Mouse (Mus musculus): ENCODE data around the gene Cul5.

Gene Cul5

DNA sequence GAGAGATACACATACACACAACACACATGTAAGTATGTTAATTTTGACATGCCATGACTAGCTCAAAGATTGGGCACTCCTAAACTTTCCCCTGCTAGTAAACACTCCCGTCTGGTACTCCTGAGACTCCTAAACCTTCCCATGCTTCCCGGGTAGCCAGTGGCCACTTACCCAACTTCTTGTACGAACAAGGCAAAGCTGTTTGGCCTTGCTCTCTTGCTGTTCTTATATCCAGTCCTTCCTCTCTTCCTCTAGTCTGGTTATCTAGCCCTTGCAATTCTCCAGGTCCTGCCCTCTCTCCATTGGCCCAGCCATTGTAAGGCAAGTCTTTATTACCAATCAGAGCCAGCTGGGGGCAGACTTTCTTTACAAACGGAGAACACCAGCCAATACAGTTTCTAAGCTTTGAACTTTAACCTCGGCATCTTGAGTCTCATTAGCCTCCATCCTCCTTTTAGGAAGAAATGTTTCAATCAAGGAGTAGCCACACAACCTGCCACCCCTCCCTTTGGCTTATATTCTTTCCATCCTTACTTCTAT is at the start of gene Cul5:
Gene Cul5 (minus strand): TSS at position 335 of the 540 bp plus-strand sequence.
- peak; percentile 14 for DNase-seq

DNA sequence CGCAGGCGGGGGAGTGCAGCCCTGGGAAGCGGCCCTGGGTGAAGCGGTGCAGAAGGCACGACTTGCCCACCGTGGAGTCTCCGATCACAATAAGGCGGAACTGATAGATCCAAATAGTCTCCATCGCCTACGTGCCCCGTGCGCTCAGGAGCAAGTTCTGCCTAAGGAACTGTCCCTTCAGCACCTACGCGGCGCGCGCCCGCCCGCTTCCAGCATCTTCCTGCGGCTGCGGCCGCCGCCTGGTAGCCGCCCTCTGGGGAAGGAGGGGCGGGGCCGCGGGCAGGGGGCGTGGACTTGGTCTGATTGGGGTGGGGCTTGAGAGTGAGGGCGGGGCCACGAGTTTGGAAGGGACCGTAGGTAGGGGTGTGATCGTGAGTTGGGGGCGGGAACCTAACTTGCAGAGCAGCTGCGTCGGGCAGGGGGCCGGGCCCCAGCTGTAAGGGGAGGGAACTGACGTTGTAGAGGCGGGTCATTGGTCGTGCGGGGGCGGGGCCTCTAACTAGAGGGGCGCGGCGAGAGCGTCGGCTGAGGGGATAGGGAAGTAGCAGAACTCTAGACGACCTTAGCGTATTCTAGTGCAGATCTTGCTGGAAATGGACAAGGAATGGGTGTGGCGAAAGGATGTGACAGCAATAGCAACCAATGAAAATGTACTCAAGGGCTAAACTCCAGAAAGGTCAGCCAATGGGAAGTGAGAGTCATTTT is 36.3 kb upstream of the Cul5 start, which contains the start of gene Rab39:
Gene Rab39 (minus strand): TSS at position 241 of the 705 bp plus-strand sequence.
- peak; percentile 37 to 58 for DNase-seq

DNA sequence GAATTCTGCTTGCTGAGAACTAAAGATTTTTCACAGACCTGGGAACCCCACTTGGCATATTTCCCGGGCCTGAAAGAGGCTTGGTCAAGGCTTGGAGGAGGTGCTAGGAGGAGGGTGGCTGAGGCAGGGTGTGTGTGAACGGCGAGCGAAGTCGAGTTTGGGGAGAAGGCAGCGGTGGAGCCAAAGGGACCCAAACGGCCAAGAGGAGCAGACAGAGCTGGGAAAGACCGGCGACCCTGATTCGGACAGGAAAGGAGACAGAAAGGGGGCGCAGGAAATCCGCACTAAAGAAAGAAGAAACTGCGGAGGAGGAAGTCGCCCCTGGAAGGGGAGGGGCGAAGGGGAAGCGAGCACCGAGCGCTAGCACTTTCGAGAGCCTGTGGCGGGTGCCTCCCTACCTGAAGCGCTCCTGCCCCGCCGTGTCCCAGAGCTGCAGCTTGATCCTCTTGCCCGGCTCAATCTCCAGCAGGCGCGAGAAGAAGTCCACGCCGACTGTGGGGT is 35.7 kb upstream of the Cul5 start:
- DNase-seq, result peak; percentile 5 to 10

DNA sequence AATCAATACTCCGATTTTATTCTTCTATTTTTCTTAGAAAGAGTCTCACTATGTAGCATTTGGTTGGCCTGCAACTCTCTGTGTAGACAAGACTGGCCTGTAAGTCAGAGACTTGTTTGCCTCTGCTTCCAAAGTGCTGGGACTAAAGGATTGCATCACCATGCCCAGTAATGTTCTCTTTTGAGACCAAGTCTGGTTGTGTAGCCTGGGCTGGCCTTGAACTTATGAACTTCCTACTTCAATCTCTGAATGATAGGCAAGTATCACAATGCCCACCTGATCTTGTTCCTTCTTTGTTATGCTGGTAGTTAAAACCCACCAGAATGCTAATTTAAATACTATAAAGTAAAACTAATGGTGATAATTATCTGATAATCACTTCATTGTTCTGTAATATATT is 33.2 kb upstream of the Cul5 start:
- no peak for DNase-seq

DNA sequence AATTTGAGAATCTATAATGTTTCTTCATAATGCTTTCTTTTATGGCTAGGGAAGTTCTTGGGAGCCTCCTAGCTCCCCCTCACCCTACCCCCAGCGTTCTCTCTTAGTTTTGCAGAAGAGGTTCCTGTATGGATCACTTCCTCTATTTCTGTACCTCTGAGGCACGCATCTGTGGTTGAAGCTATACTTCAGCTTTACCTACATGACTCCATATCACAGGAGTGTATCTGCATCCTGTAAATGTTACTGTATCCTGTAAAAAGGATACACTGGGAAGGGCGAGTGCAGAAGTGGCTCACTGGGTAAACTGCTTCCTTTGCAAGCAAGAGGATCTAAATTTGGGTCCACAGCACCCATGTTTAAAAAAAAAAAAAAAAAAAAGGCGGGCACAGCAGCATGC is 30.7 kb upstream of the Cul5 start:
- DNase-seq, result no peak

DNA sequence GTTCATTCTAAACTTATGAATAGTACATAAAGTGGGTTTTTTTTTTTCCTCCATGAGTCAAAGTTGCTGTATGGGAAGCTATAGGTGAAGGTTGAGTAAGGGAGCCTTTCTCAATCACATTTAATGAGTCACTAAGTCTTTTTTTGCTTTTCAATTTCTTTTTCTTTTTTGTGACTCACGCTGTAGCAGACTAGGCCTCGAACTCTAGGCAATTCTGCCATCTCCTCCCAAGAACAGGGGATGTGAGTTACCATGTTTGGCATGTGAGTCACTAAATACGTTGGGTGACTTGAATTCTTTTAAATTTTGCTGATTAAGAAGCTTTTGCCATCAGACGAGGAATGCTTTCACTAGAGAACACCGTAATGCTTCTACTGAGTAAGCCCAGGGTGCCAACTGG is 26.0 kb upstream of the Cul5 start:
- DNase-seq, result no peak

DNA sequence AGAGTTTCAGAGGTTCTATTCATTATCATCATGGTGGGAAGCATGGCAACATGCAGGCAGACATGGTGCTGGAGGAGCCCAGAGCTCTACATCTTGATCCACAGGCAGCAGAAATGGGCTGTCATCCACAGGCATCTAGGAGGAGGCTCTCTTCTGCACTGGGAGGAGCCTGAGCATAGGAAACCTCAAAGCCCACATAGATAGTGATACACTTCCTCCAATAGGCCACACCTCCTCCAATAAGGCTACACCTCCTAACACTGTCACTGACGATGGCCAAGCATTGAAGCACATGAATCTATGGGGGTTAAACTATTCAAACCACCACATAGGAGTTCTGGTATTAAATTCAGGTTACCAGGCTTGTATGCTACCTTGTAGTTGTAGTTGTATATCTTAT is 23.9 kb upstream of the Cul5 start:
- no peak for DNase-seq

DNA sequence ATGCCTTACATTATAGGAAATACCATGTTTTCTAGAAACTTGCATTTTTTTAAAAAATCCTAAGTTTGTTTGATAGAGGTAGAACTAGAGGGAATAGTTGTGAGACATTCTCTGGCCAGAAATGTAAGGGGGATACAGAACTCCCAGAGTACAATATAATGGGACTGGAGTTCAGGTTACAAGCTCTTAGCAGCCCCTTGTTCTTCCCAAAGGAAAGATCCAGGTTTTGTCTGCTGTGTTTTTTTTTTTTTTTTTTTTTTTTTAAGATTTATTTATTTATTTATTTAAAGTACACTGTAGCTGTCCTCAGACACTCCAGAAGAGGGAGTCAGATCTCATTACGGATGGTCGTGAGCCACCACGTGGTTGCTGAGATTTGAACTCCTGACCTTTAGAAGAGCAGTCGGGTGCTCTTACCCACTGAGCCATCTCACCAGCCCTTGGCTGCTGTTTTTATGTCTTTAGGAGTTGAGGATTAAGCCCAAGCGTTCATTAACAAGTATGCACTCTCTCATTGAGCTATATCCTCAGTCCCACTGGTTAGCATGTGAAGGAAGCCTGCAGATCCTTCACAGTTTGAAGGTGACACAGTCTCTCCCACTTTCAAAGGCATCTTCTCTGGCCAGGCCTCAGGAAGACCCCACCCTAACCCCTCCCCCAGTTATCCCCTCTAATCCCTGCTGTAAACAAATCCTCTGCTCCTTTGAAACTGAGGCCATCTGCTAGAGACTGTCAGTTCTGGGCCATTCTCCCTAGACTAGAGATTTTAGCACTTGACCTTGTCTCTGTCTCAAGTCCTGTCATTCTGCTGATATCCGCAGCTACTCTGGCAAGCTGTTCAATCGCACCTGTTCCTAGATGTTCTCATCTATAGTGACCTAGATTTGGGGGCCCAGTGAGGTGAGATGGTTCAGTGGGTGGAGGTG is 22.2 kb upstream of the Cul5 start:
- DNase-seq, result no peak

DNA sequence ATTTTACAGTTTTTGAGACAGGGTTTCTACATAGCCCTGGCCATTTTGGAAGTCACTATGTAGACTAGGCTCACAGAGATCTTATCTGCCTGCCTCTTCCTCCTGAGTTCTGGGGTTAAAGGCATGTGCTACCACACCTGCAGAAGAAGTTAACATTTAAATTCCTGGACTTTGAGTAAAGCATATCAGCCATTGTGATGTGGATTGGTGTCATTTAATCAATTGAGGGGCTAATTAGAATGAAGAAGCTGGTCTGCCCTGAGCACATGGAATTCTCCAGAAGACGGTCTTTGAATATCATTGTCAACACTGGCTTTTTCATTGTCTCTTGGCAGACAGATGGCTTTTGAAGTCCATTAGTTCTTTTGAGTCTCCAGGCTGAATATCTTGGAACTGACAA is 11.0 kb upstream of the Cul5 start:
- no peak for DNase-seq

DNA sequence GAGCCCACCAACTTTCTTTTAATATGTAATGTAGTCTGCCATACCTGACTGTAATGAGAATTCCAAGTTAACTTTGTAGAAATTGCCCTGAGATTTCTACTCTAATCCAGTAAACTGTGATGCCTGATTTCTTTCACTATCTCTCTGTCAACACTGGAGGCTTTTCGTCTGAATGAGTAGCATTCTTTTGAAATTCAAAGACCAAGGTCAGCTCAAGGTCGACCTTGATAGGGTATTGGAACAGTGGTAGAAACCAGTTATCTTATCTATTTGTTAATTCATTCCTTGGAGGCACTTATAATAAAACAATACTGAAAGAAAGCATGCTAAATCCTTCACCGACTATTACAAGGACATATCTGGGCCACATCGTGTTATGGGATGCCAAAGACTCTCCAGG is 7.1 kb upstream of the Cul5 start:
- no peak for DNase-seq

DNA sequence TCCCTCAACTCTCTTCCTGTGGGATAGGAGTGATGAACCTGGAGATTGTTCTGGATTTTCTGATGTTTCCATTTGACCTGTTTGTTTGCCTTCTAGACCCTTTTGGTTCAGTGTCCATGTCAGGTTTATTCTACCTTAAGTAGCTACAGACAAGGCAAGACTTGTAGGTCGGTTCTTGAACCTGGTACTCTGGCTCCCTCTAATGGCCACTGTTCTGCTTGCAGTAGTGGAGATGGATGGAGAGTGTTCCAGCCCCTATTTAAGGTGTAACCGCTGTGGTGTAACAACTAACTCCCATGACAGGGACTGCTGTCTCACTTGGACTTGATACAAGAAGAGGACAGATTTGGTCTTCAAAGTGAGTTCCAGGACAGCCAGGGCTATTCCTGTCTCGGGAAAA is 3.8 kb upstream of the Cul5 start:
- peak; percentile 82 to 84 for DNase-seq

DNA sequence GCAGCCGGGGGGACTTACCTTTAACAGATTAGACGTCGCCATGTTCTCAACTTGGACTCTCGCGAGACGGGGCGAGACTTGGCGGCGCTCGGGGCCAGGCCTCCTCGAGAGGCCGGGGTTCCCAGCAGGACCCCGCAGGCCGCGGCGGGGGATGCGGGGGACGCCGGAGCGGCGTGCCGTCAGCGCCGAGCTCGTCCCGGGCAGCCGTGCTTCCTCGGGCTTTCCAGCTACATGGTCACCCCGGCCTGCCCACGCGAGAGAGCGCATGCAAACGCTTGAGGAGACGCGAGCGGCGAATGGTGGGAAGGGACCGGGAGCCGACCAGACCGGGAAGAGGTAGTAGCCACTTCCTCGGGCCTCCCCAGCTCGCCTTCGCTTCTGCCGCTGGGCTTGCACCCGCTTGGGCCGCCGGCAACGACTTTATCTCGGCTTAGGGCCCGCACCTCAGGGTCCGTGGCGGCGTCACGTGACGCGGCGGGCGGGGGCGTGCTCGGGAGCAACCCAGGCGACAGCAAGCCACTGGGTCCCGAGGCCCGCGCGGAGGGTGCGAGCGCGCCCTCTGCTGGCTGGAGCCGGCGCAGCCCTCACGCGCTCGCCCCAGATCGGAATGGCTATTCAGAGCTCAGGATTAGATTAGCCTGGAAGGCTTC is 2.7 kb downstream of the Cul5 start:
- peak; percentile 90 to 97 for DNase-seq

DNA sequence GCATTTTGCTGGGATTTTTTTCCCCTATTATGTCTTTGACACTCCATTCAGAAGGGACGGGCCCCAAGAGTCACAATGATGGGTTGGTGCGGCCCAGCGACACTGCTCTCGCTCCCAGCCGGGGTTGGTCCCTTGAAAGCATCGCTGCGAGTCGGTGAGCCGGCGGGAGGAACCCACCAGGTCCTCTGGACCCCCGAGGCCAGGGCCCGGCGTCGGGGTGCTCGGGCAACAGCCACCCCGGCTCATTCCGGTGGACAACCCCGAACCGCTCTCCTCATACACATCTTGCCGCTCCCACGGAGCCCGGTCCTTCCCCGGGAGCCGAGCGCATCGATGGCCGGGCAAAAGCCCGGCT is 3.2 kb downstream of the Cul5 start:
- no peak for DNase-seq

DNA sequence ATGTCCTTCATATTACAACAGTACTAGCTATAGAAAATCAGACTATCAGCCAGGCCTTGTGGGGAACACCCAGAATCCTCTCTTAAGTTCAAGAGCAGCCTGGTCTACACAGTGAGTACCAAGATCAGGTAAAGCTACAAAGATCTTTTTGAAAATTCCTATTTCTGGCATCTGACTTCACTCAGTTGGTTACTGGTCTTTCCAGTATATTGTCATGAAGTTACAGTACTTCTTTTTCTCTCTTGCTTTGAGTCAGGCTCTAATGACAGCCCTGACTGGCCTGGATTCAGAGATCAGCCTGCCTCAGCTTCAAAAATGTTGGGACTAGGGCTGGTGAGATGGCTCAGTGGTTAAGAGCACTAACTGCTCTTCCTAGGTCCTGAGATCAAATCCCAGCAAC is 4.4 kb downstream of the Cul5 start:
- no peak for DNase-seq

DNA sequence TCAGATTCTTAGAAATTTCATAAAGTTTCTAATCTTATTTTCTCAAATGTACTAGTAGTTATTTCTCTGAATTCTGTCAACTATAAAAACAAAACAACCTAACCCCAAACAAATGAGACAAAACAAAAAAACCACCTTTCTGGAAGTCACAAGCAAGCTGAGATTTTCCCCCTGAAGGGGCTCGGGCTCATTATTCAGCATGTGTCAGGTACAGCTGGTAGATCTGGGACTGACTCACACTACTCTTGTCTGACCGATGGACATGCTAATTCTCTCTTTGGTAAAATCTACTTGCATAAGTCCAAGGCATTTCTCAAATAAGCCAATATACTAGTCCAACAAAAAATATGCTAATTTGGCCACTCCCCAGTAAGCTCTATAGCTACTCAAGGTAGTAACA is 5.0 kb downstream of the Cul5 start:
- no peak for DNase-seq

DNA sequence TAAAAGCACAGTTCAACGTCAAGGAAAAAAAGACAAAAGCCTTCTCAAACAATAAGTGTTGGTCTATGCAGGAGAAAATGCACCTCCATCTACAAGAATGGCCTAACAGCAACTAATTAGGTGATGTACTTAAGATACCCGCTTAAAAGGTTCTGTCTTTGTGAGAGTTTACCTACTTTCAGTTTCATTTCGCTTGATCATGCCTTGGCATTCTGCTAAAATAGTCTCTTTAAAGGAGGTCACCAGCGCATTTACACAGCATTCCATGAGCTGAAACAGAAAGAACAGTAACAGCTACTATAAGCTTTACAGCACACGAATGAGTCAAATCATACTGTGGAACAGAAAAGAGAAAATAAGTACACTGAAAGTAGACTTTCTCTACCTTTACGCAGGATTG is 35.0 kb downstream of the Cul5 start:
- DNase-seq, result no peak

DNA sequence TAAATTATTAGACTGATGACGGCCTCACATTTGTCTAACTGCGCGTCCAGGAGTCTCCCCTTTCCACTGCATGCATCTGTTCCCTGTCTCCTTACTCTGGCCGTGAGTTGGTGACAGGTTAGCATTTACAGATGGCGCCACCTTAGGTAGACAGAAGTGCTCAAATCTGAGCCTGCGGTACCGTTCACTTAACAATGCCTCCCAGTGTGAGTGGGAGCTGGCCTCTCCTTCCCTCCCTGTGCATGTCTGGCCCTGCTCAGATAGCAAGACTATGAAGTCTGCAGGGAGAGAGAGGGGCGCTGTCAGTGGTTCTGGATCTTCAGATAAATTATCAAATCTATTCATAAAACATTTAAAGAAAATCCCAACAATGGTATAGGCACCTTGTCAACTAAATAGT is 54.6 kb downstream of the Cul5 start:
- no peak for DNase-seq

DNA sequence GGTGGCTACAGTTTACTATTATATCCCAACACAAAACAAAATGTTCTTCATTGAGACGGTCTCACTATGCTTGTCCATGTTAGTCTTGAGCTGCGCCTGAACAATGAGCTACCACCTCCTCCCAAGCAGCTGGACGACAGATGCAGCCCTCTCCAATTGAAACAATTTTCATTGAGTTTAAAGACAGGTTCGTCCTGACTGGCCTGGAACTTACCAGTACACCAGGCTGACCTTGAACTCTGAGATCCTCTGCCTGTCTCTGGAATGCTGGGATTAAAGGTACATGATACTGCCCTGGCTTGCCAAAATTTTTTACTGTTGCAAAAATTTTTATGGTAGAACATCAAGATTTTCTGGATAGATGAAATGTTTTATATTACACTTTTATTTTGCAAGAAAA is 55.5 kb downstream of the Cul5 start:
- DNase-seq, result no peak

DNA sequence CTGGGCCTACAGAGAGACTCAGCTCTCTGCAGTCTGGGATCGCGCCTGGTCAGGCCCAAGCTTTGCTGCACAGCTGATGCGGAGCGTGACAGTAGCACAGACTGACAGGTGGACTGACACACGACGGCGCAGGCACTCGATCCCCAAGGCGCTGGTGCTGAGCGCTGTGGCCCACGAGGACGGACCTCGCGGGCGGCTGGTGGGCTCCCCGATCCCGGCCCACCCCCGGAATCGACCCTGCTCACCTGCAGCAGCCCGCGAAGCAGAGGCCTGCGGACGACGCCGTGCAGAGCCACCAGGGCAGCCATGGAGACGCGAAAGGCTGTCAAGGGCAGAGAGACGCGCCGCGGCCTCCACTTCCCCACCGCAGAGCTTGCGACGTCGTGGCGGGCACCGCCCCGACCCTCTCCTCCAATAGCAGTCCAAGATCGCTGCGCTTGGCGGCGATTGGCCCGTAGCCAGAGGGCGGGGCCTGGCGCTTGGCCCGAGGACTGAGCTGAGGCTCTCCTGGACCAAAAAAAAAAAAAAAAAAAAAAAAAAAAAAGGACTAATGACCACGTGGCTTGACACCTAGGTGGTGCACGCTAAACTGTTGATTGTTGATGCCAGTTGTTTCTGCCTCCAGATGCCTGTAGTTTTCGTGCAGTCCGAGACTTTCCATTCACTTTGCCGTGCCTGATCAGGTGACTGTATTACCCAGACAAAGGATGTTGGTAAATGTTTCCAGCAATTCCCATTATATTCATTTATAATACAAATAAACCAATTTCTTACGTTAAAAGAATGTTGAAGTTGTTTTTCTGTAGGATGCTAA is 59.6 kb downstream of the Cul5 start, which contains the start of gene Acat1:
Gene Acat1 (minus strand): TSS at position 415 of the 814 bp plus-strand sequence.
- peak; percentile 94 to 95 for DNase-seq

DNA sequence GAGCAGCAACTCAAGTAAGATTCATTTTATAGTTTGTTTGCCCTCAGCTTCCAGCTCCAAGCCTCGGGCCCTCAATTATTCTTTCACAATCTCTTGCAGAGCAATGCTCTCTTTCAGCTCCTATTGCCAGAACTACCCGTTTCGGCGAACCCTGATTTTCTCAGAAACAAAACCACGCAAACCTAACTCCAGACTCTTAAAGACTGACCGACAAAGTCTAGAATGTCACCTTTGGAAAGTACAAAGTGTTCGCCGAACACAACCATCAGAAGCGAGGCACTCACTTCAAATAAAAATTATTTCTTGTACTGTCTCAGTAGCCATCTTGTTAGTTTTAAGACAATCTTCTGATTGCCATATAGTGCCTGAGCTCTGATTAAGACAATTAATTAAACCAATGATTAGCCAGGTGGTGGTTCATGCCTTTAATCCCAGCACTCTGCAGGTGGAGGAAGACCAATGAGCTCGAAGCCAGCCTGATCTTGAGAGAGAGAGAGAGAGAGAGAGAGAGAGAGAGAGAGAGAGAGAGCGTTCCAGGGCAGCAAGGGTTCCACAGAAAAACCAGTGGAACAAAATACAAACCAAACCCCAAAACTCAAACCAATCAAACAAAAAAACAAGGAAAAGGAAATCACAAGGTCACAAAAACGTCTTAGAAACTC is 60.4 kb downstream of the Cul5 start:
- DNase-seq, result peak; percentile 21 to 26

DNA sequence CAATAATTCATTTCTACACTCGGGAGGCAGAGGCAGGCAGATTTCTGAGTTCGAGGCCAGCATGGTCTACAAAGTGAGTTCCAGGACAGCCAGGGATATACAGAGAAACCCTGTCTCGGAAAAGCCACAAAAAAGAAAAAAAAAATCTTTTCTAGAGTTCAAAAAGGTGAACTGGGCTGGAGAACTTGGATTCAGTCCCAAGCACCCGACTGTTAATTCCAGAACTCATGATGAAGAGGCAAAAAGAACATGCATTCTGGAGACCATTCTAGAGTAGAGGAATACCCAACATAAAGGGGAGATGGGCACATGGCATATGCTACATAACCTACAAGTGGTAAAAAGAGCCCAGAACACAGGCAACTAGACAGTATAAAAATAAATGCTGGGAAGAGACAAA is 62.0 kb downstream of the Cul5 start:
- DNase-seq, result no peak

DNA sequence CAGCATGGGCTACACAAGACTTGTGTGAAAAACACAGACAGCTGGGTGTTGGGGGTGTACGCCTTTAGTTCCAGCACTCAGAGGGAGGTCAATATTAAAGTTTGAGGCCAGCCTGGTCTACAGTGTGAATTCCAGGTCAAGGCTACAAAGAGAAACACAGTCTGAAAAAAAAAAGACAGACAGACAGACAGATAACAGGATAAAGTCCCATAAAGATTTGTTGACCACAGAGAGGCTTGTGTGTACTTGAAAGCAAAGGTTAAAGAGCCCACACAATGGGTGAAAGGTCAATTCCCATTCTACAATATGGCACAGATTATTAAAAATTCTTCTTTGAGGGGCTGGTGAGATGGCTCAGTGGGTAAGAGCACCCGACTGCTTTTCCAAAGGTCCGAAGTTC is 62.6 kb downstream of the Cul5 start:
- DNase-seq, result no peak
